Mouse (Mus musculus) lung, postnatal 25 days (tissue): ENCODE data around the gene Parp12.

Experiments
- DNase-seq: peaks from one replicate; pipeline ENCODE4 v3.0.0; 2022; ENCODE audit warnings: low spot score

Parp12 gene

GRCm38 (mm10) chr6:39117584-39118455, at the start of gene Parp12:
Gene Parp12 (minus strand): TSS chr6:39118349.
- peak; percentile 91 for DNase-seq

GRCm38 (mm10) chr6:39164891-39165290, 46.7 kb upstream of the Parp12 start:
- no peak for DNase-seq

GRCm38 (mm10) chr6:39161975-39162374, 43.8 kb upstream of the Parp12 start:
- no peak for DNase-seq

- no peak for DNase-seq
These were observed 27.9 kb upstream of the Parp12 start for GRCm38 (mm10) chr6:39146041-39146440.

GRCm38 (mm10) chr6:39132556-39132955, 14.4 kb upstream of the Parp12 start:
- no peak for DNase-seq

GRCm38 (mm10) chr6:39131480-39131879, 13.3 kb upstream of the Parp12 start:
- DNase-seq: no peak

GRCm38 (mm10) chr6:39124719-39125118, 6.6 kb upstream of the Parp12 start:
- no peak for DNase-seq

- DNase-seq: no peak
These were observed 2.5 kb upstream of the Parp12 start for GRCm38 (mm10) chr6:39120685-39121084.

GRCm38 (mm10) chr6:39118456-39118881, 320 bp upstream of the Parp12 start:
- no peak for DNase-seq

GRCm38 (mm10) chr6:39115438-39115837, 2.7 kb downstream of the Parp12 start:
- no peak for DNase-seq

- DNase-seq: no peak
These were observed 5.0 kb downstream of the Parp12 start for GRCm38 (mm10) chr6:39113141-39113540.

- no peak for DNase-seq
These were observed 5.4 kb downstream of the Parp12 start for GRCm38 (mm10) chr6:39112701-39113100.

GRCm38 (mm10) chr6:39106812-39107211, 11.3 kb downstream of the Parp12 start:
- DNase-seq: no peak

GRCm38 (mm10) chr6:39104631-39105030, 13.5 kb downstream of the Parp12 start:
- no peak for DNase-seq

GRCm38 (mm10) chr6:39076498-39076897, 41.7 kb downstream of the Parp12 start:
- DNase-seq: no peak

- DNase-seq: no peak
These were observed 44.0 kb downstream of the Parp12 start for GRCm38 (mm10) chr6:39074186-39074585.

GRCm38 (mm10) chr6:39072664-39073063, 45.5 kb downstream of the Parp12 start:
- no peak for DNase-seq

GRCm38 (mm10) chr6:39066935-39067578, 51.1 kb downstream of the Parp12 start:
- DNase-seq: peak; percentile 79

GRCm38 (mm10) chr6:39063541-39063940, 54.6 kb downstream of the Parp12 start:
- no peak for DNase-seq

GRCm38 (mm10) chr6:39061180-39061579, 57.0 kb downstream of the Parp12 start:
- DNase-seq: no peak

- DNase-seq: peak; percentile 77
These were observed 58.3 kb downstream of the Parp12 start for GRCm38 (mm10) chr6:39059547-39060497.

GRCm38 (mm10) chr6:39058936-39059335, 59.2 kb downstream of the Parp12 start:
- DNase-seq: peak; percentile 37
